Mouse (Mus musculus) liver, adult 2 months (tissue): ENCODE data around the gene Cacng4.

Source experiments
- CTCF ChIP-seq: fragments of 200-500 bp; IDR thresholded peaks from 2 replicates; pipeline ENCODE4 v1.5.1; 2011; ENCODE audit warnings: low read depth, low read length, control low read depth
- POLR2A ChIP-seq: fragments of 200-500 bp; IDR thresholded peaks from 2 replicates; pipeline ENCODE4 v1.6.1; 2011; ENCODE audit warnings: low read length, control low read depth; ENCODE audit not compliant: insufficient read depth; ENCODE audit errors: extremely low read depth

GRCm38 (mm10) chr11:107682694-107683355 lies 111.5 kb downstream of the Cacng4 start:
- no peak for TF ChIP-seq CTCF
- TF ChIP-seq POLR2A, result no peak
